Mouse (Mus musculus): ENCODE measurements around the gene Aebp1. TPM values are rescaled to one million over a fixed set of nuclear protein-coding genes. Genes with fewer than 3 reads are reported as not detected.

Aebp1 gene
- 33.2 TPM for polyA plus RNA-seq (2014; fragmentation: Illumina TruSeq; extraction: RNeasy Lipid Tissue Mini Kit (QIAGEN cat#74804); ENCODE audit: insufficient read depth, low read depth, low replicate concordance)

GRCm38 (mm10) chr11:5861678-5862393, at the start of gene Aebp1:
Gene Aebp1 (plus strand): TSS chr11:5861947.

GRCm38 (mm10) chr11:5837251-5838246, 24.2 kb upstream of the Aebp1 start, which contains the start of gene Polm:
Gene Polm (minus strand): TSS chr11:5838016.

GRCm38 (mm10) chr11:5877921-5878526, 16.3 kb downstream of the Aebp1 start, which contains the start of gene Pold2:
Gene Pold2 (minus strand): TSS chr11:5878292.

GRCm38 (mm10) chr11:5898531-5898930, 36.8 kb downstream of the Aebp1 start, which contains the start of gene Myl7:
Gene Myl7 (minus strand): TSS chr11:5898782.

Other genes starting within 250 kb of the Aebp1 start
- 77.6 TPM for gene Mrps24, start 146.3 kb upstream of the Aebp1 start, polyA plus RNA-seq (2014; fragmentation: Illumina TruSeq; extraction: RNeasy Lipid Tissue Mini Kit (QIAGEN cat#74804); ENCODE audit: insufficient read depth, low read depth, low replicate concordance)
- 12.4 TPM for gene Urgcp, start 99.6 kb upstream of the Aebp1 start, polyA plus RNA-seq (2014; fragmentation: Illumina TruSeq; extraction: RNeasy Lipid Tissue Mini Kit (QIAGEN cat#74804); ENCODE audit: insufficient read depth, low read depth, low replicate concordance)
- gene Dbnl, start 73.5 kb upstream of the Aebp1 start, polyA plus RNA-seq (2014; fragmentation: Illumina TruSeq; extraction: RNeasy Lipid Tissue Mini Kit (QIAGEN cat#74804); ENCODE audit: insufficient read depth, low read depth, low replicate concordance) = 77.5 TPM
- gene Pgam2, start 58.2 kb upstream of the Aebp1 start, polyA plus RNA-seq (2014; fragmentation: Illumina TruSeq; extraction: RNeasy Lipid Tissue Mini Kit (QIAGEN cat#74804); ENCODE audit: insufficient read depth, low read depth, low replicate concordance) = 18.6 TPM
- gene Polm, start 23.9 kb upstream of the Aebp1 start, polyA plus RNA-seq (2014; fragmentation: Illumina TruSeq; extraction: RNeasy Lipid Tissue Mini Kit (QIAGEN cat#74804); ENCODE audit: insufficient read depth, low read depth, low replicate concordance) = 5.0 TPM
- 21.5 TPM for gene Pold2, start 16.3 kb downstream of the Aebp1 start, polyA plus RNA-seq (2014; fragmentation: Illumina TruSeq; extraction: RNeasy Lipid Tissue Mini Kit (QIAGEN cat#74804); ENCODE audit: insufficient read depth, low read depth, low replicate concordance)
- gene Myl7, start 36.8 kb downstream of the Aebp1 start, polyA plus RNA-seq (2014; fragmentation: Illumina TruSeq; extraction: RNeasy Lipid Tissue Mini Kit (QIAGEN cat#74804); ENCODE audit: insufficient read depth, low read depth, low replicate concordance) = 500 TPM
- gene Gck, start 88.1 kb downstream of the Aebp1 start, polyA plus RNA-seq (2014; fragmentation: Illumina TruSeq; extraction: RNeasy Lipid Tissue Mini Kit (QIAGEN cat#74804); ENCODE audit: insufficient read depth, low read depth, low replicate concordance) = 0.85 TPM
- 58.0 TPM for gene Ykt6, start 93.7 kb downstream of the Aebp1 start, polyA plus RNA-seq (2014; fragmentation: Illumina TruSeq; extraction: RNeasy Lipid Tissue Mini Kit (QIAGEN cat#74804); ENCODE audit: insufficient read depth, low read depth, low replicate concordance)
- gene Camk2b, start 204.4 kb downstream of the Aebp1 start, polyA plus RNA-seq (2014; fragmentation: Illumina TruSeq; extraction: RNeasy Lipid Tissue Mini Kit (QIAGEN cat#74804); ENCODE audit: insufficient read depth, low read depth, low replicate concordance) = 1.4 TPM

All from lung, adult 10 weeks (tissue).